Mouse (Mus musculus) erythroblast, embryonic 14.5 days (primary cell): ENCODE results near the gene Tmem132a. TPM values are rescaled to one million over a fixed set of nuclear protein-coding genes. Genes with fewer than 3 reads are reported as not detected.
A peak's percentile ranks its signal among the peaks of the same experiment; 100 is the strongest.

Source experiments
- H3K27me3 ChIP-seq: 2 replicates; pipeline ENCODE4 v1.6.1; 2012; ENCODE audit warnings: inconsistent platforms; ENCODE audit not compliant: control insufficient read depth
- H3K36me3 ChIP-seq: 2 replicates; pipeline ENCODE4 v1.6.1; 2012; ENCODE audit warnings: mild to moderate bottlenecking, inconsistent platforms; ENCODE audit not compliant: control insufficient read depth
- H3K4me1 ChIP-seq: 2 replicates; pipeline ENCODE4 v1.6.1; 2012; ENCODE audit warnings: inconsistent platforms; ENCODE audit not compliant: control insufficient read depth
- H3K4me3 ChIP-seq: replicated peaks from 2 replicates; pipeline ENCODE3; 2012; ENCODE audit warnings: moderate library complexity, mild to moderate bottlenecking, inconsistent platforms
- H3K9me3 ChIP-seq: 2 replicates; pipeline ENCODE4 v1.6.1; 2012; ENCODE audit warnings: low read length, inconsistent platforms, mixed read lengths; ENCODE audit not compliant: control insufficient read depth
- GATA1 ChIP-seq: IDR thresholded peaks from 2 replicates; pipeline ENCODE4 v1.6.1; 2012; ENCODE audit warnings: low read length, inconsistent platforms, mixed read lengths
- TAL1 ChIP-seq: IDR thresholded peaks from 3 replicates; pipeline ENCODE4 v1.6.1; 2012; ENCODE audit warnings: low read length, inconsistent platforms, mixed read lengths
- polyA plus RNA-seq: library from polyadenylated mRNA; stranded (reverse); fragments of >175 nt; gene quantifications from 2 replicates; pipeline ENCODE4 v1.2.3, GENCODE M21; 2012

The Tmem132a gene
- polyA plus RNA-seq, 1 experiment, result 0.05 TPM

DNA sequence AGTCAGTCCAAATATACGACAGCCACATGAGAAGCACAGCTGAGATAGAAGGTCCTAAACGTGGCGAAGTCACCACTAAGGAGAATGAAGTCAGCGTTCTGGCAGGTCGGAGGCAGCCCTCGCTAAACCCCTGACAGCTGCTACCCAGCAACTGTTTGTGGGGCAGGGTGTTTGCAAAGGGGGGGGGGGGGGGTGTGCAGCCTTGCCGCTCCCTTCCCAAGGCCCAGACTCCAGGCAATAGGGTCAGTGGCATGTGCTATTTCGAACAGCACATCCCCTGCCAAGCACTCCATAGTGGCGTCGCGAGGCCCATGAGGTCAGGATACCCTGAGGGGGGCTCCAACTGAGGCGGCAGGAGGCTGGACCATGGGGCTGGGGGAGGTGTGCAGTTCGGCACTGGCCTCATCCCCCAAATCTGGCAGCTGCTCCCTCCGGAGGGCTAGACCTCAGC is 11.3 kb upstream of the Tmem132a start:
- Histone ChIP-seq H3K9me3 (no peaks in the 10 kb centered on the region), H3K4me1 (peaks cover 26% of the 10 kb centered on the region), H3K27me3 (no peaks in the 10 kb centered on the region; the same call in 1 of the 2 replicates), H3K4me3 (peak overlapping the region; percentile 72), H3K36me3 (no peaks in the 10 kb centered on the region)
- TF ChIP-seq TAL1 (no peak), GATA1 (no peak)

DNA sequence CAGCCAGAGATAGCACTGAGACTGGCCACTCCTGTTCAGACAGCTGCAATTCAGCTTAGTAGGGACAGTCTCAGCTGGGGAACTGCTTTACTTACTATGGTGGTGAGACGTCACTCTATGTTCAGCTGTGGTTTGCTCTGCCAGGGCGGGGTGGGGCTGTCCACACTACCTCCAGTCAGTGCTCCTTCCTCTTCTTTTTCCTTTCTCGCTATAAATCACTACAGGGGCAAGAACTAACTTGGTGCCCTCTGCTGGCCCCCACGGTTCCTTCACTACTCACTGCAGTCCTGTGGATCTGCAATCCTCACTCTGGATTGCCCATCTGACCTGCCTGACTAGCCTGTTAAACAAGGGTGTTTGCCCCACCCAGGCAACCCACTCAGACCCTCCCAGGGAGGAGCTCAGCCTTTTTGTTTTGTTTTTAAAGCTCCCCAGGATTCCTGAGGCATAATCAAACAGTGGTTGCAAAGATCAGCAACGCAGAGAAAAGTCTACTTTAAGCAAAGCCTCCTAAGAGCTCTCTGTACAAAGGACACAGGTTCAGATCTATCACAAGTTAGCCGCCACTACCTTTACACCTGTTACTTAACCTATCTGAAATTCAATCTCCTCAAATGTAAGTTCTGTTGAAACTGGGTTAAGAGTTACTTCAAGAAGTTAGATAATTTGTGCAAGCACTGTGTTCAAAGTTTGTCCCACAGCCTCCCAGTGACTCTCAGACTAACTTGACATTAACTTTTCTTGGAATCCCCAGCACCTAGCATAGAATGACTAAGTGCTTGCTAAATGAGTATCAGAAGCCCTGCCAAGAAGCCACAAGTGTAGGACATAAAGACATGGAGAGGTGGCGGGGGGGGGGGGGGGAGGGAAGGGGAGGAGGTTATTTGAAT is 10.6 kb upstream of the Tmem132a start:
- H3K4me3 ChIP-seq, result peak overlapping the region; percentile 72
- no peaks in the 10 kb centered on the region; the same call in 1 of the 2 replicates for H3K27me3 ChIP-seq
- H3K4me1 ChIP-seq, result peaks cover 26% of the 10 kb centered on the region
- H3K36me3 ChIP-seq, result no peaks in the 10 kb centered on the region
- TF ChIP-seq TAL1, result no peak
- no peak for TF ChIP-seq GATA1
- H3K9me3 ChIP-seq, result no peaks in the 10 kb centered on the region

DNA sequence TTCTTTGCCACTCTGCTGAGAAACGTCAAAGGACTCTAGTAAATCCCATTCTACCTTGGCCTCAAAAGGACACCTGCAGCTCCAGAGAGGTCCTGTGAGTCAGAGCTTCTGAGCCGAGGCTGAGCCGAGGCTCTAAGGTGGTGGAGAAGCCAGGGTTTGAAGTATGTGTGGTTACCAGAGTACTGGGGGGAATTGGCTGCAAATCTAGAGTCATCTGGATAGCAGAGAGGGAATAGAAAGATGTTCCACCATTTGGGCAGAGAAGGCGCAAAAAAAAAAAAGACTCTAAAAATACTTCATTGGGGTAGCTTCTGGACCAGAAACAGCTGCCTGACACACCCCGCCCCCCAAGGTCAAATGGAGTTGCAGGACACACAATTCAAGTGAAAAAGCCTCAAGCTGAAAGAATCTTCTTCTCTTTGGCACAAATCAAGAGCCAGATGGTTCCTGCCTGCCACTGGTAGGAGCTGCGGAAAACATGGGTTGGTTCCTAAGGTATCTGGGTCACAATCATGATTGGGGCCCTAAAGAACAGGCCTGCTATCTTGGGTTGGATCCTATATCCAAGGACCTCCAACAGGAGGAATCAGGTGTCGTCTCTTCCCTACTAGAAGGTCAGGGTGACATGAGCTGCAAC is 8.6 kb upstream of the Tmem132a start:
- Histone ChIP-seq H3K4me1 (peaks cover 26% of the 10 kb centered on the region), H3K9me3 (no peaks in the 10 kb centered on the region), H3K4me3 (no peak overlapping the region), H3K27me3 (no peaks in the 10 kb centered on the region; the same call in 1 of the 2 replicates), H3K36me3 (peaks cover 11% of the 10 kb centered on the region)
- TF ChIP-seq GATA1, result no peak

DNA sequence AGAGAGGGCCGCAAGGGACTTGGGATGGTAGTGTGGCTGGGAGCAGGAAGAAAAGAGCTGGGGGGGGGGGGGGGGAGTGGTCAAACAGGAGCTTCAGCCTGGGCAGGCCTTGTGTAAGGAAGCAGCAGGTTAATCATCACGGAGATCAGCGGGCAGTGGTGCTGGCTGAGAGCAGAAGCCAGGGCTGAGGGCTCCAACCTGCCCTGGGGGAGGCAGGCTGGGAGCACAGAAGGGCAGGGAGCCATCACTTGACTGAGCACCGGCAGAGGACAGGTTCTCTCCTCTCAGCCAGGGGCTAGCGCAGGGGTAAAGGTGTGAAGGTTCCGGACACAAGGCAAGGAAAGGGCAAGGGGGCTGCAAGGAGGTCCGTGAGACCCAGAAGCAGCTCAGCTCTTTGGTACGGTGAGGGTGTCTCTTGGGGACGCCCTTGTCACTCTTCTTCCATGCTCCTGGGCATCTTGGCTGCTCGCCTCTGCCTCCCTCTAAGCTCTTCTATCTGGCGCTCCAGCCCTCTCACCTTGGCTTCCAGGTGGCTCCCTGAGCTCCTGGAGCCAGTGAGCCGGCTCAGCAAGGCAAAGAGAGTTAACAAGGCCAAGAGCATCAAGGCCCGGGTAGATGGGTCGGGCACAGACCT is 1.7 kb upstream of the Tmem132a start:
- TF ChIP-seq TAL1, result no peak
- TF ChIP-seq GATA1, result no peak
- H3K27me3 ChIP-seq, result peaks cover 25% of the 10 kb centered on the region

DNA sequence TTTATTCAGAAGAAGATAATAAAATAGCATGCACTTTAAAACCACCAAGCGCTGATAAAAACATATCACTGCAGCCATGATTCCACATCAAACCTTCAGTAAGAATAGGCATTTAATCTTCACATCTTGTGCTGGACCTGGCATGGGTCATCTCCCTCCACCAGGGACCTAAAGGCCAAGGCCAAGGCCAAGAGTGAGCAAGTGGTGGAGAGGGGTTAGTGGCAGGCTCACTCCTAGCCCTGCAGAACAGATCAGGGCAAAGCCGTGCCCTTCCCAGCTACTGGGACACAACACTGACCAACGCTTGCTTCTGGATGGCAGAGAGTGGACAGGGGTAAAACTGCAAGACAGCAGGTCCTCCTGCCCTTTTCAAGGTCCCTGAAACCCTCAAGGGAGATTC is 936 bp upstream of the Tmem132a start:
- Histone ChIP-seq H3K27me3 (peaks cover 25% of the 10 kb centered on the region), H3K4me1 (peaks cover 5% of the 10 kb centered on the region), H3K36me3 (peaks cover 33% of the 10 kb centered on the region), H3K4me3 (no peak overlapping the region), H3K9me3 (no peaks in the 10 kb centered on the region)
- TF ChIP-seq GATA1 (no peak), TAL1 (no peak)

More for the DNA sequence above, 1.7 kb upstream of the Tmem132a start:
- Histone ChIP-seq H3K4me3 (no peak overlapping the region), H3K36me3 (peaks cover 33% of the 10 kb centered on the region), H3K4me1 (peaks cover 5% of the 10 kb centered on the region), H3K9me3 (no peaks in the 10 kb centered on the region)

DNA sequence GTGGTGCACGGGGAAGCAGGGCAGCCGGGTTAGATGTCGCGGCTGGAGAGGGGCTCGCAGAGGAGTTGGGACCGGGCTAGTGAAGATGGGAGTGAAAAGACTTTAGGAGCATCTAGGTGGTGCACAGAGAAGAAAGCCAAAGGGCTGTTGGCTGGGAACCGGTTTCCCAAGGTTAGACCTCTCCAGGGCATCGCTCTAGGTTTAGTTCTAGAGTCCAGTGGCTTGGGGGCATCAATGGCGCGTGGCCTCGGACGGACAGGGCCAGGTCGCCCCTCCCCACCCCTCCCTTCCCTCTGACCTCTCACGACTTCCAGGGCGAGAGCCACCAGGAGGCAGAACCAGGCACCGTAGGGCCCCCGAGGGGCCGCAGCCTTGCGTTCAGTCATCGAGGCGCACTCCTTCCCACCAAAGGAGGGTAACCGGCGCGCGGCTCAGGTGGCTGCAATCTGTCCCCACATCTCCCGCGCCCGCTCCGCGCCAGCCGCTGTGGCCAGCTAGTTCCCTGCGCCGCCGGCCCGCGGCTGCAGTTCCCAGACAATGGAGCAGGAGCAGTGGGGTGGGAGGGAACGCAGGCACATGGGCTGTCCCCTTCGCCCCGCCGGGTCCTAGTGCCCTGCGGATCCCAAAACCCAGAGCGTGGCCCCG is 377 bp downstream of the Tmem132a start:
- Histone ChIP-seq H3K4me3 (peak overlapping the region; percentile 43), H3K27me3 (peaks cover 25% of the 10 kb centered on the region)

DNA sequence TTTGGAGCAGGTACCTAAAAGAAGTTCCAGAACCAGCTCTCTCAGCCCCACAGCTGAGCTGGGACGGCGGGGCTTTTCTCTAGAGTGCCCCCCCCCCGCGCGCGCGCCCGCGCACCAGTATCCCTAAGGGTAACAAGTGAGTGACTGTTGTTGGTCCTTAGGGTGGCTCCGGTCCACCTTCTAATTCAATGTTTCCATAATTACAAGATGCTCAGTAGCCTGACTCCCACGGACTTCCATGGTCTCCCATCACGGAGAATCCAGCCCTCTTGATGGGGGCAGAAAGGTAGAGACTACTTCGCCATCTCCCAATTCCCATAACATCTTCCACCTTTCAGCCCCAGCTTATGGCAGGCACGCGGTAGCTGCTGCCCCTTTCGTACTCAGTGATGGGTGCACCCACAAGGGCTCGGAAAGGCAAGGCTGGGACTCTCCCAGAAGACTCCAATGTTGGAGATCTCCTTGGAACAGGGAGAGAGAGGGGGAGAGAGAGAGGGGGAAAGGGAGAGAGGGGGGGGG is 1.1 kb downstream of the Tmem132a start:
- peaks cover 25% of the 10 kb centered on the region for H3K27me3 ChIP-seq
- peaks cover 5% of the 10 kb centered on the region for H3K4me1 ChIP-seq
- TF ChIP-seq TAL1 (no peak), GATA1 (no peak)
- H3K9me3 ChIP-seq, result no peaks in the 10 kb centered on the region
- H3K36me3 ChIP-seq, result peaks cover 26% of the 10 kb centered on the region
- H3K4me3 ChIP-seq, result no peak overlapping the region

More for the DNA sequence above, 377 bp downstream of the Tmem132a start:
- peaks cover 33% of the 10 kb centered on the region for H3K36me3 ChIP-seq
- no peak for TF ChIP-seq GATA1
- H3K4me1 ChIP-seq, result peaks cover 5% of the 10 kb centered on the region
- no peaks in the 10 kb centered on the region for H3K9me3 ChIP-seq

DNA sequence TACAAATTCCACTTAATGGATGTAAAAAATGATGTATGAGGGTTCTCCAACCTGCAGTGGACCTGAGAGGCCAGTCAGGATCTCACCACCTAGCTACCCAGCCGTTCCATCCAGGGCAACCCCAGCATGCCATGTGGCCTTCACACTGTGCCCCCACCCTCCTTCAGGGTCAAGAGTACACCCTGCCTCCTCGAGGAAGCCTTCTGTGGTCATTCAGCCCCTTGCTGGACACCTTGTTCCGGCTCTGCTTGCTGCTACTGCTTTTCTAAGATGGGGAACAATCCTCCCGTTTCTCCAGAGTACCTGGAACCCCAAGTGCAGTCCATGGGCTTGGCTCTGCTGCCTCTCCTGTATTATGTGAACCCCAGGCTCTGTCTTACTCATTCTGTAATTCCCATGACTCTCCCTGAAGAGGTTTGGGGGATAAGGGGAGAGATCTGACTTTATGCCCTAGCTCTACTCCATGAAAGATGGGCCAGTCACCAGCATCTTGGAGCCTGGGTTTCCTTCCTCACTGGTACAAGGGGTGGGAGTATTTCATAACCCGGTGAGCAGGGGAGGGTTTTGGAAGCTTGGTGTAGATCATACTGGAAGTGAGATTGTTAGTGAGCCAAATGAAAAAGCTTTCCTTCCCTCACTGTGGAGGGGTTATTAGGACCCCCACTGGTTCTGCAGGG is 1.7 kb downstream of the Tmem132a start:
- TF ChIP-seq TAL1 (no peak), GATA1 (no peak)
- Histone ChIP-seq H3K9me3 (no peaks in the 10 kb centered on the region), H3K4me1 (peaks cover 5% of the 10 kb centered on the region), H3K36me3 (peaks cover 20% of the 10 kb centered on the region), H3K27me3 (peaks cover 25% of the 10 kb centered on the region), H3K4me3 (no peak overlapping the region)
